Mouse (Mus musculus) induced T-regulatory cell, adult 2 months (primary cell): Measurements from ENCODE around the gene Gas2l3.
A peak's percentile ranks its signal among the peaks of the same experiment; 100 is the strongest.

ENCODE experiments used
- DNase-seq: peaks from one replicate; pipeline ENCODE4 v3.0.0-alpha.2; 2012; ENCODE audit warnings: low read depth

The Gas2l3 gene

GRCm38 (mm10) chr10:89395823-89396222, 47.9 kb downstream of the Gas2l3 start:
- DNase-seq, result peak; percentile 21

DNA sequence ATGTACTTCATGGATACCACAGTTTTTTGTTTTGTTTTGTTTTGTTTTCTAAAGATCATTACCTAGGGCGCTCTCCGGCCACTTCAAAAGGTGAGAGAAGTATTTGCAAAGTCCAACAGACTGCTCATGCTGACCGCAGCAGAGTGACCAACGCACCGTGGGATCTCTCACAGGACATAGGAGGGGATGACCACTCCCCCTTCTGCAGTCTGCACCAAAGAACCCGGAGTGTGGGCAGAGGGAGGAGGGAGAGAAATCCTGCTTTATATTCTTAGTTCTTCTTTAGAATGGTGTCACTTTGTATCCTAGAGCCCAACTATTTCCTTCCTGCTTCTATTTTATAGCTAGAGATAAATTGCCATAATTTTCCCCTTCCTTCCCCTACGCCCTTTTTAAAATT, 48.4 kb downstream of the Gas2l3 start:
- DNase-seq, result no peak

DNA sequence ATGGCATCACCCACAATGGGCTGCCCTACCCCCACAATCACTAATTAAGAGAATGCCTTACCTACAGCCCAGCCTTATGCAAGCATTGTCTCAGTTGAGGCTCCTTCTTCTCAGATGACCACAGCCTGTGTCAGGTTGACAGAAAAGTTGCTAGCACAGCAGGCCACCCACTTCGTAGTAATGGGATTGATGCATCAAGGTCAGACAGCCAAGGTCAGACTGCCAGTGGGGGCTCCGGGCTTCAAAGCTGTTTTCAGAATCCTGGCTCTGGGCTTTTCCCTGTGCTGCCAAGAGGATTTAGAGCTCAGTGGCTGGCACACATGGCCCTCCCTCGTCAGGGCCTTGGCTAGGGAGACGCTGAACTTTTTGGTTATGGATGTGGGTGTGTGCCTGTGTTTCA, 51.1 kb downstream of the Gas2l3 start:
- no peak for DNase-seq

- no peak for DNase-seq
Measured at GRCm38 (mm10) chr10:89391571-89392163, 52.1 kb downstream of the Gas2l3 start.

- no peak for DNase-seq
Measured at GRCm38 (mm10) chr10:89386461-89386860, 57.3 kb downstream of the Gas2l3 start.

- peak; percentile 76 for DNase-seq
Measured at GRCm38 (mm10) chr10:89383462-89383861, 60.3 kb downstream of the Gas2l3 start.

GRCm38 (mm10) chr10:89377750-89378149, 66.0 kb downstream of the Gas2l3 start:
- no peak for DNase-seq

DNA sequence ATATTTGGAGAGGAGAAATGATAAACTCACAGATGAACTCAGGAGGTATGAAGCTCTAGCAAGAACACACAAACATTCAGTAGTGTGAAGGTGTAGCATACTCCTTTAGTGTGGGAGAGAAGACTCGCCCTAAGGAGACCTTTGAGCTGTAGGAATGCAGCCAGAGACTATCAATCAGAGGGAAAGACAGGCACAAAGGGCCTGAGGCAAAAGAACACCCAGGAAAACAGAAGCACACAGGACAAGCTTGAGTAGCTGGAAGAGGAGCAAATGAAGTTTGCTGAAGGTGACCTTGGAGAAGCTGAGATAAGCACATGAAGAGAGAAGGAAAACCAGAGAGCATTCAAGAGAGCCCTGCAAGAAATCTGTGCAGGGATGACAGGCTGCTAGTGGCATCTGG, 73.7 kb downstream of the Gas2l3 start:
- DNase-seq, result no peak

DNA sequence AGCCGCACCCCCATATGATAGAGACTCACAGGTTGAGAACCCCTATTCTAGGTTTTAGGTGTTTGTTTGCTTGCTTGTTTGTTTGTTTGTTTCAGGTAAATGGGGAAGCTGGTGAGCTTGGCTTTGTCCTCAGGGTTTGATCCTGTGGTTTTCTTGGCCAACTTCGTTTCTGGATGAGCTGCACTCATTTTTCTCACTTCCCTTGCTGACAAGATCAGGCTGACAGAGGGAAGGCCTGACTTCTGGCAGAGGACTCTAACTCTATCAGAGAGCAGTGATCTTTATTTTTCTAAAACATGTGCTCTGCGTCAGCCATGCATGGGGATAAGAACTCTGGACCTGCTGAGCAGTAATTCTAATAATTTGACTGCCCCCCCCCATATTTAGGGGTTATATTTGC, 84.8 kb downstream of the Gas2l3 start:
- no peak for DNase-seq
